Mouse (Mus musculus) gastrocnemius, postnatal 10 days (tissue): ENCODE measurements at regions not wholly inside any gene's neighbourhood (a gene's known extent, or its start where the extent isn't known, plus 50 kb on each side); places are given as distances from the start of the nearest gene placed in this dataset.
"Not testable (repeated sequence)": the region's sequence is repeated elsewhere in the genome, so short reads cannot be mapped to it uniquely, and the experiment has no call there.

Source experiments
- DNase-seq: peaks from one replicate; pipeline ENCODE4 v3.0.0; 2021; ENCODE audit warnings: mixed read lengths

DNA sequence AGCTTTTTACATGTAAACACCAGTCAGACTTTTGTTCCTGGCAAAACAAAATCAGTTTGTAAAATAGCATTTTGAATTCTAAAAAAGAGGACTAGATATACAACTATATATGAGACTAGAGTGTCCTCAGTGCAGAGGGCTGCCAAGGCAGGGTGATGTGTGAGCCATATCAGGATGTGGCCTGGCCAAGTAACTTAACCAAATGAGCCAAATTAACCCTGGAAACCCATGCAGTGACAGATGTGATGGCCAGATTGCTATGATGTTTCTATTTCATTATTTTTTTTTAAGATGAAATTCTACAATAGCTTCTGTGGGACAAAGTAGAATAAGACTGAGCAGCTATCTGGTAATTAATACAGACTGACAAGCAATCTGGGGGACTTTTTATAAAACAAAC lies 181.8 kb downstream of the Nova1 start:
- no peak for DNase-seq

DNA sequence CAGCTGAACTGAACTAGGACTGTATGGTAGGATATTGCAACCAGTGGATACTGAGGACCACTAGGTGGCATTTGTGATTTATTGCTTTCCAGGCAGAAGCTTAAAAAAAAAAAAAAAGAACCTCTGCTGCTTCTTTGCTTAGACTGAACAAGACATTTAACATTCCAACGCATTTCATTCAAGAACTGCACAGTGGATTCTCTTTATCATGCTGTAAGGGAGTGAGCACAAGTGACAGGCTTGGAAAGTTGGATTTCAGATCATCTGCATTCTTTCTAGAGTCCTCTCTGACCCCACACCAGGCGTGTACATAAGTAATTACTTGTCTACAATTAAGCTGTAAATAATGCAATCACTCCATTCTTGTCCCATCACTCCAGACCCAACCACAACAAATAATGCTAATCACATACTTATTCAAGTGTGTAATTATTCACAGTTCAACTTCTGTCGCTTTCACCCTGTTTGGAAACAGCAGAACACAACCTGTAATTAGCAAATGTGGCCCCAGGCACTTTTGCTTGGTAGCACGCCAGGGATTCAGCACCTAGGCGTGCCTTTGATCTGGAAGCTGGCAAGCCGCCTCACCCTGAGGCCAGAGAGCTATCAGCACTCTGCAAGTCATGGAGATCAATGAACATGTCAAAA lies 183.5 kb downstream of the Nova1 start:
- no peak for DNase-seq

GRCm38 (mm10) chr12:46634771-46635124 lies 184.0 kb downstream of the Nova1 start:
- DNase-seq: no peak

- not testable (repeated sequence) for DNase-seq
These were observed 186.3 kb downstream of the Nova1 start for GRCm38 (mm10) chr12:46632384-46632783.

DNA sequence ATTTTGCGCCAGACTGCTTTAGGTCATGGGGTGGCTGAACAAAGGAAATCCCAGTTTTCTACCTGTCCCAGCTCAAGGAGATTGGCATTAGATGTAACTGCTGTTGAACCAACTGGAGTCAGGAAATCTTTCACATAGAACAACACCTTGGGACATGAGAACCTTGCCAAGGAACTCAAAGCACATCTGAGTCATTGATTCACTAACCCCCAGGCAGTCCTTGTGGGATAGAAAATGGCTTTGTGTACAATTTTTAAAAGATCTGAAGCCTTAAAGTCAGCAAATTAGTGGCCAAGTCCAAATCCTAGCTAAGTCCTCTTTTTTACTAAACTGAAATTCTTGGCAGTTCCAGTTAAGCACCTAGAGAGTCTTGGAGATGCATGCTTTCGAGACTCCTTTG lies 191.4 kb downstream of the Nova1 start:
- no peak for DNase-seq

GRCm38 (mm10) chr12:46611439-46611838 lies 207.3 kb downstream of the Nova1 start:
- DNase-seq: no peak

- no peak for DNase-seq
These were observed 209.0 kb downstream of the Nova1 start for GRCm38 (mm10) chr12:46609580-46610311.

GRCm38 (mm10) chr12:46608290-46608910 lies 210.3 kb downstream of the Nova1 start:
- no peak for DNase-seq

- DNase-seq: no peak
These were observed 221.5 kb downstream of the Nova1 start for GRCm38 (mm10) chr12:46597200-46597599.

DNA sequence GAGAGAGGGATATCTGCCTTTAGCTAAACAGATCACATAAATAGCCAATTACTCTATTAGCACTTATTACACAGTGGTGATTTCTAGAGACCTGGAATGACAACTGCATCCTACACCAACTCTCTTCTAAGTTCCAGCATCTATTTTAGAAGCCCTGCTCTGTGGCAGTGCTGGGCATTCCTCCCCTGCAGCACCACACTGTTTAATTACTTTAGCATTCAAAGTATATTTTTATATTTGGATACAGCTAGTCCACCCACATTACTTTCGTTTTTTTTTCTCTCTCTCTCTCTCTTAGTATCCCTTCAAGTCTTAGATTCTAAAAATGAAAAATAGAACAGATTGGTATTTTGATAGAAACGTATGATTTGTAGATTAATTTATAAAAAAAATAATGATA lies 250.1 kb downstream of the Nova1 start:
- no peak for DNase-seq

- no peak for DNase-seq
These were observed 252.4 kb downstream of the Nova1 start for GRCm38 (mm10) chr12:46566324-46566723.

GRCm38 (mm10) chr12:46520942-46521341 lies 297.8 kb downstream of the Nova1 start:
- no peak for DNase-seq

- DNase-seq: no peak
These were observed 310.9 kb downstream of the Nova1 start for GRCm38 (mm10) chr12:46507829-46508228.

GRCm38 (mm10) chr12:46492465-46492864 lies 326.3 kb downstream of the Nova1 start:
- no peak for DNase-seq

DNA sequence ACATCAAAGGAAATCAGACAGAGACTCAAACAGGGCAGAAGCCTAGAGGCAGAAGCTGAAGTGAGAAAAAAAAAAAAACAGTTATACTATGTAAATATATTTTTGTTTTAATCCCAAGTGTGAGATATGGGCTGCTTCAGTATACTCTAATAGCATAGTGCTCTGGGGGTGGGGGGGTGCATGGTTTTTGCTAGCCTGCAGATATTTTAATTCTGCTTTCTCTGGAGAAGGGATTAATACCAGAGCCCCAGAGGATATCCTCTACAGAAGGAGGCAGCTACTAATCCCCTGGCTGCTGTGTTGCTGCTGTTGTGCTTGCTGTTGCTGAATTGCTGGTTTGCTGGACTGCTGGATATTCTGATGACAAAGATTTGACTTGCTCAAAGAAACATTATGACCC lies 367.8 kb downstream of the Nova1 start:
- DNase-seq: no peak

- no peak for DNase-seq
These were observed 373.9 kb downstream of the Nova1 start for GRCm38 (mm10) chr12:46444644-46445313.

DNA sequence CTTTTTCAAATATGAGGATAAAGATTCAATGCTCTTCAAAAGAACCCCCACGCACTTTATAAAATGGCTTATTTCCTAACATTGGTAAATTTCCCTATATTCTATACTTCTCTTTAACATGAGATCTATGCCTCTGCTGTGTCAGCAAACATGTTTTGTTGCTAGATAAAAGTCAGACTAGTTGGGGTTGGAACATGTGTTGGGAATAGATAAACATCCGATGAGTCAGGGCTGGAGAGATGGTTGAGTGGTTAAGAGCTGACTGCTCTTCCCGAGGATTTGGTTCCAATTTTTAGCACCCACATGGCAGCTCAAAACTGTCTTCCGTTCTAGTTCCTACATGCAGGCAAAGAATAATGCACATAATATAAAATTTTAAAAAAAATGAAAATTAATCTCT lies 399.1 kb downstream of the Nova1 start:
- no peak for DNase-seq

- no peak for DNase-seq
These were observed 399.7 kb downstream of the Nova1 start for GRCm38 (mm10) chr12:46418990-46419389.

GRCm38 (mm10) chr12:46416765-46417404 lies 401.8 kb downstream of the Nova1 start:
- no peak for DNase-seq

DNA sequence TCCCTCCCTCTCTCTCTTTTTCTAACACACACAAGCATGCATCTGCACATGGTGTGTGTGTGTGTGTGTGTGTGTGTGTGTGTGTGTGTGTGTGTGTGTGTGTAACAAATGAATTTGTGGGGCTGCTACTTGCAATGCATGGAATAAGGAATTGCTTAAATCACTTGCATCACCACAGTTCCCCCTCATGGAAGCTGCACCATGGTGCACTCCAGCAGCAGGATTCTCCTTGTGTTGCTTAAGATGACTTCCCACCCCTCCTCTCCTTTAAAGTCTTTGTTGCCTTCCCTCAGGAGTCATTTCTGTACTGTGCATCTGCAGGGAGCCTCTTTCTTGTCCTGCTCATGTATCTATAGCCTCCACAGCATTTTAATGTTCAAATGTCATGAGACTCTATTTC lies 402.5 kb downstream of the Nova1 start:
- DNase-seq: no peak

GRCm38 (mm10) chr12:46405674-46406073 lies 413.1 kb downstream of the Nova1 start:
- no peak for DNase-seq

GRCm38 (mm10) chr12:46399653-46399975 lies 419.1 kb downstream of the Nova1 start:
- peak; percentile 3 for DNase-seq
